Mouse (Mus musculus) gastrocnemius, postnatal 14 days (tissue): Measurements from ENCODE around the gene H2-Aa. TPM values are rescaled to one million over a fixed set of nuclear protein-coding genes. Genes with fewer than 3 reads are reported as not detected.

Experiments
- DNase-seq: peaks from one replicate; pipeline ENCODE4 v3.0.0; 2021; ENCODE audit warnings: mixed read lengths
- intact Hi-C: fragments of 180-260 bp; cut with DNase I; formaldehyde crosslinking; loops from one replicate; pipeline ENCODE4 v1.15.1; 2025; ENCODE audit warnings: low total_unique reads
- total RNA-seq, 2 experiments: library from RNA; stranded (reverse); gene quantifications; 2 replicates each; pipeline ENCODE4 v1.2.3; 2021

H2-Aa gene
- total RNA-seq, 2 experiments from 2014 or later = 2.8 to 3.9 TPM

DNA sequence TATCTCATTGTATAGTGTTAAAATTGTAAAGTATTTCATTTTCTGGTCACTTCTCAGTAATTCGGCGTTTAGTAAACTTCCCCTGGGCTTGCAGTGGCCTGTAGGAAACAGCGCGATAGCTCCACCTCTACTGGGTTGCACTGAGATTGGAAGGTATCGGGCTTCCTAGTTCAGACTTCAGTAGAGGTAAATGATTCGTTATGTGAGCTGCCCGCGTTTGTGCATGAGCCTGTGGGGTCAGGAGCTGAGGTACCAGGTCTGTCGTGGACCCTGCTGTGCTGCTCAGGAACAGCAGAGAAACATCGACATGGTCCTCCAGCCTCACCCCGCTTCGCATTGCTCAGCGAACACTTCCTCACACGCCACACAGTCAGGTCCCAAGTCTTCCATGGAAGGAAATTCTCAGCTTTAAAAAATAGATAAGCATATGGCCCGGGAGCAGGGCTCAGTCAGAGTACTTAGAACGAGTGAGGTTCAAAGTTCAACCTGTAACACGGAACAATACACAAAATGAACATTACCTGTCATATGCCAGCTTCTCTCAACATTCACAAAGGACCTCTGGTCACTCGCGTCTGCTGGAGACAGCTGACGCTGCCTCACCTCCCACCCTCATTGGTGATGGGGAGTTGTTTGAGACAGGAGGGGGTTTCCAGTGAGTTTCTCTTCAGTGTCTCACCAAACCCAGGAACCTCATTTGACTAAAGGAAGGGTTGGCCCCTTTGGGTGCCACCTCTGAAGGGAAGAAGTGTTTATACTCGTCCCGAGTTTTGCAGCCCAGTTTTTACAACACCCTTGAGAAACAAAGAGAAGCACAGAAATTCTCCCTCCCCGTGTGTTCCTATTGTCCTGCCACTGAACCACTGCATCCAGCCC lies 13.3 kb upstream of the H2-Aa start:
- no peak for DNase-seq

DNA sequence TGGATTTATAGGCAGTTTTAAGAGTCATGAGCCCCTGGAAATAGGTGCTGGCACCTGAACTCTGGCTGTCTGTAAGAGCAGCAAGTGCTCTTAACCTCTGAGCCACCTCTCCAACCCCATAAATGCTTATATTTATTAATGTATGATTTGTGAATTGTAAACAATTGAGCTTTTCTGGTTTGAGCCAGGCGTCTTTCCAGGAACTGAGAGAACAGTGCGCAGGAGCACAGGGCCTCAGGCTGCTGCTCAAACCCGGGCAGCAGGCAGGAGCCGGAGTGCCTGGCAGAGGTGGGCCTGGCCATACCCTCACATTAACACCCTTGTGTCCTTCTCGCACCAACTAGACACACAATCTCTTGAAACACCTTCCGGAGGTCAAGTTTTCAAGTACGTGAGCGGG lies 12.4 kb upstream of the H2-Aa start:
- no peak for DNase-seq
- intact Hi-C loops = no loop called here

More for the DNA sequence above, 13.3 kb upstream of the H2-Aa start:
- intact Hi-C loops = no loop called here

- DNase-seq = no peak
- intact Hi-C loops = no loop called here
These were observed 11.7 kb upstream of the H2-Aa start for GRCm38 (mm10) chr17:34299356-34299755.

GRCm38 (mm10) chr17:34295891-34296794 lies 8.5 kb upstream of the H2-Aa start:
- intact Hi-C loops = no loop called here
- DNase-seq = no peak

- DNase-seq = no peak
- intact Hi-C loops = no loop called here
These were observed 7.7 kb upstream of the H2-Aa start for GRCm38 (mm10) chr17:34295307-34295706.

GRCm38 (mm10) chr17:34294249-34294648 lies 6.6 kb upstream of the H2-Aa start:
- intact Hi-C loops = no loop called here
- no peak for DNase-seq

- DNase-seq = no peak
- intact Hi-C loops = no loop called here
These were observed 5.9 kb upstream of the H2-Aa start for GRCm38 (mm10) chr17:34293533-34293932.

DNA sequence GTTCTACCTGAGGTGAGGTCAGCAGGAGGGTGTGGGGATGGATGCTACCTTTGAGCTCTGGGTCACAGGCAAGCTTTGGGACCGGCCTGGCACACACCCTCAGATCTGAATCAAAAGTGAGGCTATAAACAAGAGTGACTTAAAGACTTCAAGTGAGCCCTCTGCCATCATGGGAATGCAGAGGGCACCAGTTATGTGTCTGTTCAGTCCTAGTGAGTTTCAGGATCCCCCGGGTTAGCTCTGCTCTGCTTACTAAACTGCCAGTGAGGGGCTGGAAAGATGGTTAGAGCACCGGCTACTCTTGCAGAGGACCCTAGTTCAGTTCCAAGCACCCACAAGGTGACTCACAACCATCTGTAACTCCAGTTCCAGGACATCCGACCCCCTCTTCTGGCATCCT lies 4.9 kb upstream of the H2-Aa start:
- intact Hi-C loops = no loop called here
- no peak for DNase-seq

GRCm38 (mm10) chr17:34291609-34292008 lies 4.0 kb upstream of the H2-Aa start:
- intact Hi-C loops = no loop called here

GRCm38 (mm10) chr17:34288131-34288530 lies 508 bp upstream of the H2-Aa start:
- no peak for DNase-seq
- intact Hi-C loops = no loop called here

More at GRCm38 (mm10) chr17:34291609-34292008, 4.0 kb upstream of the H2-Aa start:
- DNase-seq = peak; percentile 74

- no peak for DNase-seq
- intact Hi-C loops = no loop called here
These were observed 624 bp downstream of the H2-Aa start for GRCm38 (mm10) chr17:34286999-34287398.

GRCm38 (mm10) chr17:34286501-34286900 lies 1.1 kb downstream of the H2-Aa start:
- DNase-seq = no peak
- intact Hi-C loops = no loop called here

DNA sequence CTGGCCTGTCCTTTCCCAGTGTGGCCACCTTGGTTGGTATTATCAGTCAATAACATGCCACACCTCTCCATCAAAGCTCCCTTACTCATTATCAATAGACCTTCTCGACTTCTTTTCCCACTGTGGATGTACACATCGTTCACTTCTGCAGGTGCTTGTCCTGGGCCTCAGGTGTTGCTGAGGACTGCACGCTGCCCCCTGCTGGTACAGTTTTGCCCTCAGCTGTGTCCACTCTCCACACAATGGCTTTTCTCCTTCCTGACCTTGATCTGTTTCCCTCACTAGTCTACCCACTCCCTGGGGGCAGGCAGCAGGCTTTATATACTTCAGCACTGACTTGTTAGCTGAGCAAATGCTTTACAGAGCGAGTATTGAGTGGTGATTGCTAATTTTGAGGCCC lies 1.8 kb downstream of the H2-Aa start:
- intact Hi-C loops = no loop called here
- no peak for DNase-seq

DNA sequence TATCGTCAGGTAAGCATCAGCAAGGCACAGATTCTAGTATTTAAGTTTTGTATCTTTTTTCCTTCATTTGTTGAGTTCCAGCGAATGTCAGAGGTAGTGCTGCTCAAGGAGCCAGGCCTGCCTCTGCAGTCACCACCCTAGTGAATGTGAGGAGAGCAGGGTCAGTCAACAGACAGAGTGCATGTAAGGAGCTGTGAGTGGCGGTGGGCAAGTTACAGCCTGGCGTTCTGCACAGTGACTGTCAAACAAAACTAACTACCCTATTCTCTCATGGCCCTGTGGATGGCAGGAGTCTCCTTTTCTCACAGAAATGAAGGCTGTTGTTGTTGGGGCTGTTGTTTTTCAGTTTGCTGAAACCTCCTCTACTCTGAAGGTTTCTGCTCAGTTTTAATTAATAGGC lies 2.3 kb downstream of the H2-Aa start:
- intact Hi-C loops = no loop called here
- DNase-seq = no peak

GRCm38 (mm10) chr17:34281836-34282235 lies 5.8 kb downstream of the H2-Aa start:
- intact Hi-C loops = no loop called here

GRCm38 (mm10) chr17:34280499-34281038 lies 7.1 kb downstream of the H2-Aa start:
- no peak for DNase-seq
- intact Hi-C loops = no loop called here

More at GRCm38 (mm10) chr17:34281836-34282235, 5.8 kb downstream of the H2-Aa start:
- no peak for DNase-seq

DNA sequence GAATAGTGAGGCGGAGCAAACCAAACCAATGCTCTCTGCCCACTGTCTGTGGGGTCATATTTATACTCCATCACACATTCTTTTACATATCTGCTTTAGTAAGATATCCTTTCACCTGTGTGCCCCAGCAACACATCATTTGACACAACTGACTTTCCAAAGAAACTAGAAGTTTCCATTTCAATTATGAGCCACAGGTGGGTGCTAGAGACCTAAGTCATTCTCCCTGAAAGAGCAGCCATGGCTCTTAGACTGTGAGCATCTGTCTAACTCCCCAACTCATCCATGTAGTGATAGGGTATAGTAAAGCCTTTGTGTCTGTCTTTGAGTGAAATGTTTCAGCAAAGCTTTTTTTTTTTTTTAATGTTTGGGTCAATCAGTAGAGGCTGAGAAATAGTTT lies 15.5 kb downstream of the H2-Aa start:
- intact Hi-C loops = no loop called here
- DNase-seq = no peak

- DNase-seq = no peak
- intact Hi-C loops = no loop called here
These were observed 16.7 kb downstream of the H2-Aa start for GRCm38 (mm10) chr17:34270940-34271339.

DNA sequence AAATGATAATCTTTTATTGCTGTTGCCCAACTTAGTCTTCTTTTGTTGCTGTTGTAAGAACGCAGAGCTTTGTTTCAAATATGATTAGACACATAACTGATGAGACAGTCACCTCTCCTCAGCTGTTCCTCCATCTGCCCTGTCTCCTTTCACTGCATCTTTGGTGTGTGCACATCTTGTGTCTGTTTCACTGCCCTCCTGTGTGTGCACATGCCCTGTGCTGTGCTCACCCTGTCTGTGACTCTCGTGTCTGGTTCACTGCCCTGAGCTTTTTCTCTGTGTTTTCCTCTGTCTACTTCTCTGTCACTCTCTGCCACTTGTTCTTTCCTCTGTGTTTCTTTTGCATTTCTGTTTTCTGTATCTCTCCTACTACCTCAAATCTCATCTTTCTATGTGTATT lies 17.4 kb downstream of the H2-Aa start:
- DNase-seq = no peak
- intact Hi-C loops = no loop called here

- no peak for DNase-seq
- intact Hi-C loops = no loop called here
These were observed 17.8 kb downstream of the H2-Aa start for GRCm38 (mm10) chr17:34269817-34270216.
